Mouse (Mus musculus) MEL (cell line): Measurements from ENCODE around the gene Pp2d1.

Experiments used
- CHD1 ChIP-seq: IDR thresholded peaks from 2 replicates; pipeline ENCODE4 v1.6.1; 2012; ENCODE audit warnings: low read depth, mild to moderate bottlenecking, inconsistent platforms, low read length, improper control_type of control experiment
- CTCF ChIP-seq, 3 experiments: IDR thresholded peaks in 2 of 3; conservative IDR thresholded peaks in 1 of 3; 2 replicates each; pipeline ENCODE4 v1.5.1; 2011 to 2012; ENCODE audit warnings: low read length in 3 of 3, low read depth in 2 of 3, mild to moderate bottlenecking in 2 of 3, improper control_type of control experiment in 1 of 3, inconsistent platforms in 1 of 3, mixed read lengths in 1 of 3, moderate library complexity in 1 of 3; ENCODE audit not compliant: control insufficient read depth in 1 of 3, insufficient read depth in 1 of 3, poor library complexity in 1 of 3, severe bottlenecking in 1 of 3
- GATA1 ChIP-seq: IDR thresholded peaks from 2 replicates; pipeline ENCODE4 v1.6.1; 2011; ENCODE audit warnings: low read depth, low read length, improper control_type of control experiment
- HCFC1 ChIP-seq: IDR thresholded peaks from 2 replicates; pipeline ENCODE4 v1.6.1; 2012; ENCODE audit warnings: low read depth, mild to moderate bottlenecking, inconsistent platforms, low read length, improper control_type of control experiment, moderate library complexity
- POLR2A ChIP-seq, 2 experiments: IDR thresholded peaks; 2 replicates each; pipeline ENCODE4 v1.6.1; 2011 to 2012; ENCODE audit warnings: low read length in 2 of 2, mild to moderate bottlenecking in 2 of 2, control low read depth in 1 of 2, improper control_type of control experiment in 1 of 2, low read depth in 1 of 2, moderate library complexity in 1 of 2; ENCODE audit not compliant: control insufficient read depth in 1 of 2, insufficient read depth in 1 of 2, poor library complexity in 1 of 2
- USF1 ChIP-seq: IDR thresholded peaks from 2 replicates; pipeline ENCODE4 v1.6.1; 2014; ENCODE audit warnings: low read depth, mild to moderate bottlenecking, inconsistent platforms, low read length, improper control_type of control experiment, moderate library complexity
- USF2 ChIP-seq, 2 experiments: IDR thresholded peaks; 2 replicates each; pipeline ENCODE4 v1.6.1; 2011 to 2012; ENCODE audit warnings: improper control_type of control experiment in 2 of 2, low read length in 2 of 2, borderline replicate concordance in 1 of 2, inconsistent platforms in 1 of 2, low read depth in 1 of 2, mild to moderate bottlenecking in 1 of 2; ENCODE audit not compliant: insufficient read depth in 1 of 2
- ZC3H11A ChIP-seq: IDR thresholded peaks from 2 replicates; pipeline ENCODE4 v1.6.1; 2012; ENCODE audit warnings: low read depth, mild to moderate bottlenecking, inconsistent platforms, low read length, improper control_type of control experiment

DNA sequence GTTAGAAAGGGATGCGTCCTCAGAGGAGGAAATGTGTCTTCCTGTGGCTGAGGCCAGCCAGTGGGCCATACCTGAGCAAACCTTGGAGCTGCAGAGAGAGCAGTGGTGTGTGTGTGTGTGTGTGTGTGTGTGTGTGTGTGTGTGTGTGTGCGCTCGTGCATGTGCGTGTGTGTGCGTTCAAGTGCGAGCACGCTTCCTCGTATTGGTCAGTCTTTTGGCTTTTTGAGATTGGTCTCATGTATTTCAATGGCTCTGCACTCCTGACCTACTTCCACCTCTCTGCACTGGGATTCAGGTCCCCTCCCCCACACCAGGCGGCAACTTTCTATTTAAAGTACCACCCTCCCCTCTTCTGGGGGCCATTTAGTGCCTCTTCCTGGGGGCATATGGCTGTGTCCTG, 39.5 kb upstream of the Pp2d1 start:
- TF ChIP-seq CHD1 (no peak), USF1 (no peak), CTCF (IDR thresholded peaks at IDR 0.05 in 2 of 3, conservative IDR thresholded peaks at IDR 0.05 in 1 of 3; ENCODE audit: control insufficient read depth in 1 of 3, insufficient read depth in 1 of 3, low read depth in 2 of 3, low read length in 3 of 3, poor library complexity in 1 of 3, severe bottlenecking in 1 of 3) (no peak), HCFC1 (no peak), ZC3H11A (no peak), POLR2A (IDR thresholded peaks at IDR 0.05; ENCODE audit: control insufficient read depth in 1 of 2, insufficient read depth in 1 of 2, low read depth in 1 of 2, low read length in 2 of 2, poor library complexity in 1 of 2) (no peak), GATA1 (no peak), USF2 (IDR thresholded peaks at IDR 0.05; ENCODE audit: borderline replicate concordance in 1 of 2, insufficient read depth in 1 of 2, low read depth in 1 of 2, low read length in 2 of 2) (no peak)
